Mouse (Mus musculus): ENCODE measurements around the gene Treml4. TPM values are rescaled to one million over a fixed set of nuclear protein-coding genes. Genes with fewer than 3 reads are reported as not detected.

Treml4 gene
- polyA plus RNA-seq, 1 experiment from 2014 or later = 0.48 TPM

DNA sequence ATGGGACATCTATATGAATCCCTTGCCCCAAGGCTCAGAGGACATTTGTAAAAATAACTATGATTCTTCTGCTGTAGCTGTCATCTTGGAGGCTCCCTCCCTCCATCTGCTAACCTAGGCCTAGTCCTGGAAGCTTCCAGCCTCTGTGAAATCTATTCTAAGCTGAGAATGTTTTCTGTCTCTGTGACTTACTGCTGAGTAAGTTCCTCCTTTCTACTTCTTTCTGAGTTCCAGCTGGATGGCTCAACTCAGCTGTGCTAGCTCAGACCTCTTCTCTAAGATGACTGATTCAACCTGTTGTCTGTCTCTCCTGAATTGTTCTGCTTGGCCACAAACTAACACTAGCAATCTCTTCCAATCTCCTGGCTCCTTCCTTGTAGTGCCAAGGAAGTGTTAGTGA is 14.3 kb downstream of the Treml4 start:
- Histone ChIP-seq H3K36me3 (no peaks in the 10 kb centered on the region), H3K4me2 (replicated peaks) (no peak overlapping the region), H3K4me3 (no peak overlapping the region), H3K4me1 (peaks cover 12% of the 10 kb centered on the region), H3K9ac (no peak overlapping the region), H3K27me3 (no peaks in the 10 kb centered on the region), H3K27ac (no peak overlapping the region), H3K9me3 (no peaks in the 10 kb centered on the region)
- ATAC-seq (ENCODE audit: low FRiP score, low read depth) = no peak

DNA sequence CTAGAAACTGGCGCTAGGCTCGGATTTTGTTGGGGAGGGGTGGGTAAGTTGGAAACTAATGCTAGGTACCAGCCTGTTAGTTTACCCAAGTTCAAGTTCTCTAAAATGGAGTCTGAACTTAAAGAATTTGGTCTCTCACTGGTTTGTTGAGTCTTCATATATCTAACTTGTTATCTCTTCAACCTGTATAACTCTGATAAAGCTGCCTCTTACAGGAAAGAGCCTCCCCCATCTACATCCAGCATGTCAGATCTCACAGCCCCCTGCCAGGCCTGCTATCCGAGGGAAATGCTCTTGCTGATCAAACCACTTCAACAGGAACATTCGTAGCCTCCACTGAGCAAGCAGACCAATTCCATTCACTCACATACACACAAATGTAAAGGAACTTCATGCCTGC is 14.9 kb downstream of the Treml4 start:
- WGBS = 81% methylated on average over 4 of the region's 4 CpGs
- H3K9ac ChIP-seq = no peak overlapping the region

DNA sequence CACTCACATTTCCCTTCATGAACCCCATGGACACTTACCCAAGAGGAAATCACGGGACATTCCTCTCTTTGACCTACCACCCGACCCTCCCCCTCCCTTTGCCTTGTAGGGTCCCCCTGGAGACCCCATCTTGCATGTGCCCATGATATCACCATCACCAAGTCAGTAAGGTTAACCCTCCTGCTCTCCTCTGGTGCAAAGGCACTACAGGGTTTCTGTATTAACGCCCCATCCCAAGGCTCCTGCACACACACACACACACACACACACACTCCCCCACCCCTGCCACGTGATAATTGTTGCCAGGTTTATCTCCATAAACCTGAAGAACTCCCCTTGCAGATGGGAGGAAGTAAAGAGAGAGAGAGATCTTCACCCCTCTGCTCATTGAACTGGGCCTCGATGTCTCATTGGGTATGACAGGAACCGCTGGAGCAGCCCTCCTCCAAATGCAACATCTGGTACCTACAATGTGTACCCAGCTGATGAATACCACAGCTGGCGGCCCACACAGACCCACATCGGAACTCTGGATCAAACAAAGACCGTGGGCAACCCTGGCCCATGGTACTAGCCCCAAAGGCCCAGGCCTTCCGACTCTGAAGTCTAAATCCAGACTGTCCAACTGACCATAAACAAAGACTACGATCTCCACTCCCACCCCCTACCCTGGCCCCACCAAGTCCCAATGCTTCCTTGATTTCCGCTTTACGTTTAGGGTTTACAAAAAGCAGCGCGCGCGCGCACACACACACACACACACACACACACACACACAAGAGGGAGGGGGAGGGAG is 17.0 kb downstream of the Treml4 start:
- Histone ChIP-seq H3K9me3 (no peaks in the 10 kb centered on the region), H3K27me3 (no peaks in the 10 kb centered on the region), H3K4me2 (replicated peaks) (peak overlapping the region; percentile 62), H3K9ac (peak overlapping the region; percentile 60), H3K4me3 (peak overlapping the region; percentile 31), H3K36me3 (no peaks in the 10 kb centered on the region), H3K4me1 (peaks cover 12% of the 10 kb centered on the region), H3K27ac (peak overlapping the region; percentile 61; the same call in 1 of the 2 replicates)
- 27% methylated on average over 18 of the region's 18 CpGs for WGBS
- peak; percentile 79 for ATAC-seq (ENCODE audit: low FRiP score, low read depth)

More for the DNA sequence above, 14.9 kb downstream of the Treml4 start:
- H3K4me3 ChIP-seq = no peak overlapping the region
- H3K4me1 ChIP-seq = peaks cover 12% of the 10 kb centered on the region
- no peak overlapping the region for H3K4me2 ChIP-seq (replicated peaks)
- no peaks in the 10 kb centered on the region for H3K9me3 ChIP-seq
- no peak overlapping the region for H3K27ac ChIP-seq
- ATAC-seq (ENCODE audit: low FRiP score, low read depth) = no peak
- H3K36me3 ChIP-seq = no peaks in the 10 kb centered on the region
- no peaks in the 10 kb centered on the region for H3K27me3 ChIP-seq

GRCm38 (mm10) chr17:48281739-48282085 is 17.6 kb downstream of the Treml4 start:
- Histone ChIP-seq H3K4me1 (peaks cover 12% of the 10 kb centered on the region), H3K27ac (peak overlapping the region; percentile 61; the same call in 1 of the 2 replicates), H3K4me2 (replicated peaks) (peak overlapping the region; percentile 62), H3K4me3 (peak overlapping the region; percentile 31), H3K36me3 (no peaks in the 10 kb centered on the region), H3K9ac (peak overlapping the region; percentile 60; the same call in 1 of the 2 replicates), H3K9me3 (no peaks in the 10 kb centered on the region), H3K27me3 (no peaks in the 10 kb centered on the region)
- ATAC-seq (ENCODE audit: low FRiP score, low read depth) = 0 out of 2 replicates have a peak, but pooled peaks have one; percentile 48
- 5% methylated on average over 3 of the region's 3 CpGs for WGBS

GRCm38 (mm10) chr17:48286765-48287164 is 22.7 kb downstream of the Treml4 start:
- Histone ChIP-seq H3K9me3 (no peaks in the 10 kb centered on the region; the same call in 1 of the 2 replicates), H3K27ac (no peak overlapping the region), H3K9ac (no peak overlapping the region), H3K4me1 (peaks cover 4% of the 10 kb centered on the region), H3K36me3 (no peaks in the 10 kb centered on the region), H3K27me3 (no peaks in the 10 kb centered on the region), H3K4me2 (replicated peaks) (no peak overlapping the region), H3K4me3 (no peak overlapping the region)
- WGBS = 41% methylated on average over 1 of the region's 1 CpGs
- ATAC-seq (ENCODE audit: low FRiP score, low read depth) = no peak

GRCm38 (mm10) chr17:48287276-48287675 is 23.2 kb downstream of the Treml4 start:
- Histone ChIP-seq H3K36me3 (no peaks in the 10 kb centered on the region), H3K27me3 (no peaks in the 10 kb centered on the region), H3K4me2 (replicated peaks) (no peak overlapping the region), H3K9me3 (no peaks in the 10 kb centered on the region; the same call in 1 of the 2 replicates), H3K4me1 (peaks cover 3% of the 10 kb centered on the region), H3K27ac (no peak overlapping the region), H3K4me3 (no peak overlapping the region), H3K9ac (no peak overlapping the region)
- WGBS = 57% methylated on average over 2 of the region's 2 CpGs
- ATAC-seq (ENCODE audit: low FRiP score, low read depth) = no peak

DNA sequence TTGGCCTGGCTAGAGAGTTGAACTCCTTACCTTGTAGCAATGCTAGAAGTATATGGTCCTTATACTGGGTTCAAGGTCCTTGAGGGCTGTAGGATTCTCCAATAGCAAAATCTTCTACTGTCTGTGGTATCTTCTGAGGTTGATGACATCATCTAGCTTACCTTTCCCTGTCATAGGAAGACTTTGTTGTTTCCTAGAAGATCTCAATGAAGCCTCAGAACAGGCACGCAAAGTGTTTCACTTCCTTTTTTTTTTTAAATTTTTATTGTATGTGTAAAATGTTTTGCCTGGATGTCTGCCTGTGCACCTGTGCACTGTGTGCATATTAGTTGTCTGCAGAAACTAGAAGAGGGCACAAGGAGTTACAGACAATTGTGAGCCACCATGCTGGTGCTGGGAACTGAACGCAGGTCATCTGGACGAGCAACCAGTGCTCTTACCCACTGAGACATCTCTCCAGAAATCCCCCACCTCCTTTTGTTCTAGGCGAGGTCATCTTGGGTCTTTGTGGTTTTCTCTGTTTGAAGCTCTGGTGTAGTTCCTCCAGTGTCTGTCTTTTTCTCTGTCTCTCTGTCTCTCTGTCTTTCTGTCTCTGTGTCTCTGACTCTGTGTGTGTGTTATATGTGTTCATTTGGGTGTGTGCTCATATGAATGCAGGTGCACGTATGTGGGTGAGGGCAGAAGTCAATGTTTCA is 29.6 kb downstream of the Treml4 start:
- Histone ChIP-seq H3K4me2 (replicated peaks) (no peak overlapping the region), H3K9ac (no peak overlapping the region), H3K9me3 (no peaks in the 10 kb centered on the region; the same call in 1 of the 2 replicates), H3K27me3 (no peaks in the 10 kb centered on the region), H3K36me3 (no peaks in the 10 kb centered on the region), H3K4me1 (no peaks in the 10 kb centered on the region), H3K27ac (no peak overlapping the region), H3K4me3 (no peak overlapping the region)
- 86% methylated on average over 5 of the region's 5 CpGs for WGBS
- no peak for ATAC-seq (ENCODE audit: low FRiP score, low read depth)

GRCm38 (mm10) chr17:48299203-48299602 is 35.1 kb downstream of the Treml4 start, which contains the start of gene Treml2:
Gene Treml2 (plus strand): TSS chr17:48299498.
- no peak for ATAC-seq (ENCODE audit: low FRiP score, low read depth)
- WGBS = 23% methylated on average over 3 of the region's 4 CpGs
- Histone ChIP-seq H3K27me3 (no peaks in the 10 kb centered on the region), H3K4me1 (no peaks in the 10 kb centered on the region), H3K9ac (no peak within 1 kb of the TSS), H3K4me2 (replicated peaks) (no peak within 1 kb of the TSS), H3K9me3 (no peaks in the 10 kb centered on the region), H3K27ac (no peak within 1 kb of the TSS), H3K36me3 (no peaks in the 10 kb centered on the region), H3K4me3 (no peak within 1 kb of the TSS)

GRCm38 (mm10) chr17:48299756-48300155 is 35.7 kb downstream of the Treml4 start:
- Histone ChIP-seq H3K27ac (no peak overlapping the region), H3K9ac (no peak overlapping the region), H3K27me3 (no peaks in the 10 kb centered on the region), H3K4me3 (no peak overlapping the region), H3K4me1 (no peaks in the 10 kb centered on the region), H3K4me2 (replicated peaks) (no peak overlapping the region), H3K36me3 (no peaks in the 10 kb centered on the region), H3K9me3 (no peaks in the 10 kb centered on the region)
- no peak for ATAC-seq (ENCODE audit: low FRiP score, low read depth)
- WGBS = 57% methylated on average over 4 of the region's 7 CpGs

DNA sequence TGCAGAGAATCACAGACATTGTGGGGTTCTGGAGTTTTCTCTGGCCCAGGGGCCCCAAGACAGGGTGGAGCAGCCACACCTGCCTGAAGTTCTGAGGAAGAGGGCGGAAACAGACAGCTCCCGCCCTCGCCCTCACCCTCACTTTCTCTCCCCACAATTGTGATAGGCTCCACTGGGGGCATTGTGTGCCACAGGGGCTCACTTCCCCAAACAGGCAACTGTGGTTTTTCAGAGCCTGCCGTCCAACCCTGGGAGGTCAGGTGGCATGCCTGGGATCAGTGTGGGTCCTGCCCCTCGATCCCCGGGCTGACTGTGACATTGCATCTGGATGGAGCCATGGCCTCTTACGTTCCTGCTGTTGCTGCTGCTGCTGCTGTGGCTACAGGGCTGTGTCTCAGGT is 36.1 kb downstream of the Treml4 start:
- Histone ChIP-seq H3K27me3 (no peaks in the 10 kb centered on the region), H3K9ac (no peak overlapping the region), H3K36me3 (no peaks in the 10 kb centered on the region), H3K4me3 (no peak overlapping the region), H3K4me2 (replicated peaks) (no peak overlapping the region), H3K4me1 (no peaks in the 10 kb centered on the region), H3K27ac (no peak overlapping the region), H3K9me3 (no peaks in the 10 kb centered on the region)
- WGBS = 57% methylated on average over 7 of the region's 7 CpGs
- ATAC-seq (ENCODE audit: low FRiP score, low read depth) = no peak

- no peak overlapping the region for H3K4me2 ChIP-seq (replicated peaks)
- H3K4me3 ChIP-seq = no peak overlapping the region
- no peaks in the 10 kb centered on the region for H3K36me3 ChIP-seq
- WGBS = 74% methylated on average over 9 of the region's 9 CpGs
- no peak overlapping the region for H3K9ac ChIP-seq
- H3K9me3 ChIP-seq = no peaks in the 10 kb centered on the region
- ATAC-seq (ENCODE audit: low FRiP score, low read depth) = no peak
- H3K27ac ChIP-seq = no peak overlapping the region
- no peaks in the 10 kb centered on the region for H3K27me3 ChIP-seq
- H3K4me1 ChIP-seq = no peaks in the 10 kb centered on the region
These were observed 36.8 kb downstream of the Treml4 start for GRCm38 (mm10) chr17:48300861-48301260.

GRCm38 (mm10) chr17:48301792-48302191 is 37.7 kb downstream of the Treml4 start:
- ATAC-seq (ENCODE audit: low FRiP score, low read depth) = no peak
- Histone ChIP-seq H3K4me2 (replicated peaks) (no peak overlapping the region), H3K9ac (no peak overlapping the region), H3K36me3 (no peaks in the 10 kb centered on the region), H3K9me3 (no peaks in the 10 kb centered on the region), H3K27me3 (no peaks in the 10 kb centered on the region), H3K27ac (no peak overlapping the region), H3K4me3 (no peak overlapping the region), H3K4me1 (no peaks in the 10 kb centered on the region)
- WGBS = 89% methylated on average over 5 of the region's 5 CpGs
